Mouse (Mus musculus): Measurements from ENCODE around the gene Fus.
"Not testable (repeated sequence)": the region's sequence is repeated elsewhere in the genome, so short reads cannot be mapped to it uniquely, and the experiment has no call there.

Gene Fus

GRCm38 (mm10) chr7:128004150-128004486 is 36.9 kb downstream of the Fus start:
- DNase-seq (ENCODE audit: extremely low read depth, low read depth, low spot score), result no peak

- DNase-seq (ENCODE audit: extremely low read depth, low read depth, low spot score), result no peak
Observed at GRCm38 (mm10) chr7:128004487-128005362, 37.5 kb downstream of the Fus start.

GRCm38 (mm10) chr7:128006193-128006592 is 38.9 kb downstream of the Fus start:
- no peak for DNase-seq (ENCODE audit: extremely low read depth, low read depth, low spot score)

GRCm38 (mm10) chr7:128009715-128010340 is 42.6 kb downstream of the Fus start:
- no peak for DNase-seq (ENCODE audit: extremely low read depth, low read depth, low spot score)

GRCm38 (mm10) chr7:128012136-128012780 is 45.0 kb downstream of the Fus start:
- DNase-seq (ENCODE audit: extremely low read depth, low read depth, low spot score), result no peak

GRCm38 (mm10) chr7:128013116-128013515 is 45.9 kb downstream of the Fus start:
- no peak for DNase-seq (ENCODE audit: extremely low read depth, low read depth, low spot score)

- not testable (repeated sequence) for DNase-seq (ENCODE audit: extremely low read depth, low read depth, low spot score)
Observed at GRCm38 (mm10) chr7:128016134-128016533, 48.9 kb downstream of the Fus start.

GRCm38 (mm10) chr7:128016650-128017049 is 49.4 kb downstream of the Fus start:
- no peak for DNase-seq (ENCODE audit: extremely low read depth, low read depth, low spot score)

GRCm38 (mm10) chr7:128018275-128018674 is 51.0 kb downstream of the Fus start:
- DNase-seq (ENCODE audit: extremely low read depth, low read depth, low spot score), result no peak

- DNase-seq (ENCODE audit: extremely low read depth, low read depth, low spot score), result no peak
Observed at GRCm38 (mm10) chr7:128019187-128019586, 51.9 kb downstream of the Fus start.

- DNase-seq (ENCODE audit: extremely low read depth, low read depth, low spot score), result no peak
Observed at GRCm38 (mm10) chr7:128022974-128023373, 55.7 kb downstream of the Fus start.

GRCm38 (mm10) chr7:128023565-128023964 is 56.3 kb downstream of the Fus start:
- DNase-seq (ENCODE audit: extremely low read depth, low read depth, low spot score), result no peak

GRCm38 (mm10) chr7:128024364-128024763 is 57.1 kb downstream of the Fus start:
- DNase-seq (ENCODE audit: extremely low read depth, low read depth, low spot score), result no peak

- no peak for DNase-seq (ENCODE audit: extremely low read depth, low read depth, low spot score)
Observed at GRCm38 (mm10) chr7:128024932-128025331, 57.7 kb downstream of the Fus start.

- DNase-seq (ENCODE audit: extremely low read depth, low read depth, low spot score), result peak; percentile 99
Observed at GRCm38 (mm10) chr7:128025381-128025780, 58.1 kb downstream of the Fus start.

- peak; percentile 75 for DNase-seq (ENCODE audit: extremely low read depth, low read depth, low spot score)
Observed at GRCm38 (mm10) chr7:128031403-128031976, 64.2 kb downstream of the Fus start.

GRCm38 (mm10) chr7:128032290-128032988 is 65.2 kb downstream of the Fus start:
- no peak for DNase-seq (ENCODE audit: extremely low read depth, low read depth, low spot score)

- DNase-seq (ENCODE audit: extremely low read depth, low read depth, low spot score), result no peak
Observed at GRCm38 (mm10) chr7:128032989-128033293, 65.7 kb downstream of the Fus start.

- DNase-seq (ENCODE audit: extremely low read depth, low read depth, low spot score), result no peak
Observed at GRCm38 (mm10) chr7:128033616-128034015, 66.4 kb downstream of the Fus start.
